Mouse (Mus musculus): Measurements from ENCODE around the gene Tmtc2. TPM values are rescaled to one million over a fixed set of nuclear protein-coding genes. Genes with fewer than 3 reads are reported as not detected.
"Not testable (repeated sequence)": the region's sequence is repeated elsewhere in the genome, so short reads cannot be mapped to it uniquely, and the experiment has no call there.

Tmtc2 gene
- total RNA-seq, 2 experiments from 2014 or later: 11.5 to 12.7 TPM

DNA sequence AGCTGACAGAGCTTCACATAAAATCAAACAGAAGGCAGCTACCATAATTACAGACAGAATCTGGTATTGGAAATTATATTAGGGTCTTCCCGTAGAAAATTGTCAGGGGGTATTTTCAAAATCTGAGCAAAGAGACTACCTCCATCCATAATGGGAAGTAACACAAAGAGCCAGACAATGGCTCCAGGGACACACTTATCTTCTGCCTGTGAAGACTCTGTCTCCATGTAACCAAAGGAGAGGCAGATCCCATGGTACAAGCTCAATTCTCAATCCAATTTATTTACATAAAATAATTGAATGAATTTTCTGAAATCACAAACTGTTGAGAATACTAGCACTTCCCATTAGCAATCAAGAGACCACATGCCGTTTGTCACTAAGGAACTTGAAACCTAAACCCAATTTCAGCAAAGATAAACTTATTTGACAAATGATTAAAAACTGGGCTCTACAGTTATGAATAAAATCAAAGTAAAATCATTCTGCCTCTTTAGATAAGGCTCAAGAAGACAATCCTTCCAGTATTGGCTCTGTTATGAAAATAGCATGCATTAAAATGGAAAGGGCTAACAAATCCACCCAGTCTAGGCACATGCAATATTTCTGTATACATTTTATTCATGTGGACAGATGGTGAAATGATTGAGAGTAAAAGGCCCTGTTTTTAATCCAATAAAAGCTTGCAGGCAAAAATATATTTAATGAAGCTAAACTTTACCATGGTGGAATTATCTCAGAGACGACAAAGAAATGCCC is 254.8 kb downstream of the Tmtc2 start:
- TF ChIP-seq CTCF (IDR thresholded peaks at IDR 0.05): no peak
- Histone ChIP-seq H3K4me3 (no peak overlapping the region), H3K27ac (no peak overlapping the region)
- no peak for DNase-seq (ENCODE audit: extremely low spot score in 1 of 2, low spot score in 2 of 2)
- intact Hi-C loops (cut with DNase I): no loop called here

DNA sequence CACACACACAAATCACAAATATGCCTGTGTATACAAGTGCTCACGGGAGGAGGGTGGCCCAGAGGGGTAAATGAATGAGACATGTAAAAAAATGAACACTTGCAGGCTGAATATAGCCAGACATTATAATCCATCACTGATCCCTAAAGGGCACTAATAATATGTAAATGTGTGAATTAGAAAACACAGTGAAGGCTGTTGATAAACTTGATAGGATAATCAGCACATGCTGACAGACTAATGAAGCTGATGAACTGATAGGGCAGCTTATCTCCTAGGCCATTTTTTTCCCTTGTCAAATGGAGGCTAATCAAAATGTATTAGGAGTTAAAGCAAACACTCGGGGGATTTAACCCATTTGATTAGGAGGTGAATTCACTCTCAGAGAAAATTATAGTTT is 255.4 kb downstream of the Tmtc2 start:
- H3K27ac ChIP-seq: no peak overlapping the region
- no peak for TF ChIP-seq CTCF (IDR thresholded peaks at IDR 0.05)
- no peak overlapping the region for H3K4me3 ChIP-seq
- intact Hi-C loops (cut with DNase I): no loop called here
- no peak for DNase-seq (ENCODE audit: extremely low spot score in 1 of 2, low spot score in 2 of 2)

DNA sequence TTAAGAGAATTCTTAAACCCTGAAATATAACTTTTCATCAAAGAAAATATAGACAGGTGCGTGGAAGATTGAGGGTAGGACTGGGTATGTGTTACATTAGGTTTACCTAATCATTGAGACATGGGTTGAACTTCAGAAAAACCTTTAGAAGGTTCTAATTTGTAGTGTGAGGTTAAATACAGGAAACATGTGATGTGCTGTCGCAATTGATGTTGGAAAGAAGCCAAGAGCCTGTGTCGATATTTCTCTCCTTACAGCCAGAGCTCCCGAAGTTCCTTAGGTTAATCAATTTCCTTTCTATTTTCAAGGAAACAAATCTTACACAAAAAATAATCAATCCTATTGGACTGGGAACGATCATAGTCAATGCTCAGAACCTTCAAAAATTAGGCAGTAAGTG is 261.3 kb downstream of the Tmtc2 start:
- intact Hi-C loops (cut with DNase I): no loop called here
- no peak overlapping the region for H3K27ac ChIP-seq
- no peak for TF ChIP-seq CTCF (IDR thresholded peaks at IDR 0.05)
- H3K4me3 ChIP-seq: no peak overlapping the region
- no peak for DNase-seq (ENCODE audit: extremely low spot score in 1 of 2, low spot score in 2 of 2)

DNA sequence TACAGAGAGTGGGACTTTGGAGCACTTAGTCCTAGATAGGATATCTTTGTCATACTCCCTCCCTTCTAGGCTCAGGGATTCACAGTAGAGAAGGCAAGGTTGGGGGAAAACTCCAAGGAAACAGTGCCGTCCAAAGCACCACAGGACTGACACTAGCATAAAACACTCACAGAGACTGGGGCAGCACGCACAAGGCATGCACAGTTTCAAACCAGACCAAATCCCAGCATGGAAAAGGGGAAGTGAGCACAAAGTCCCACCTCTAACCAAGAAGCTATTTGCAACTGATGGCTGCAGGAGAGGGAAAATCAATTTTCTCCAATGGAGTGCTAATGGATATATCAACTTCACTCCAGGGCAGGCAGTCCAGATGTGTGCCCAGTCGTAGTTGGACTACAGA is 276.7 kb downstream of the Tmtc2 start:
- intact Hi-C loops (cut with DNase I): no loop called here
- TF ChIP-seq CTCF (IDR thresholded peaks at IDR 0.05): no peak
- no peak for DNase-seq (ENCODE audit: extremely low spot score in 1 of 2, low spot score in 2 of 2)

DNA sequence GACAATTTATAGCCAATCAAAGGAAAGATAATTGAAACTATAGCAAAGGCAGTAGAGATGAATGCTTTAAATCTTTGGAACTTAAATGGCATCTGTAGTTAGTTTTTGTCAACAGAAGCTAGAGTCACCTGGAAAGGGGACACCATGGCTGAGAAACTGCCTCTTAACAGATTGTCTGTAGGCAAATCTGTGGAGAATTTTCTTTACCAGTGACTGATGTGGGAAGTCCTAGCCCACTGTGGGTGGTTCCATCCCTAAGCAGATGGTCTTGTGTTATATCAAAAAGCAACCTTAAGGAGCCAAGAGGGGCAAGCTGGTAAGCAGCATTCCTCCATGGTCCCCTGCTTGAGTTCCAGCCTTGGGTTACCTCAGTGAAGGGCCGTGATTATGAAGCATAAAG is 281.3 kb downstream of the Tmtc2 start:
- H3K4me3 ChIP-seq: no peak overlapping the region
- intact Hi-C loops (cut with DNase I): no loop called here
- TF ChIP-seq CTCF (IDR thresholded peaks at IDR 0.05): no peak
- no peak overlapping the region for H3K27ac ChIP-seq
- DNase-seq (ENCODE audit: extremely low spot score in 1 of 2, low spot score in 2 of 2): no peak

More for the DNA sequence above, 276.7 kb downstream of the Tmtc2 start:
- H3K4me3 ChIP-seq: no peak overlapping the region
- no peak overlapping the region for H3K27ac ChIP-seq

DNA sequence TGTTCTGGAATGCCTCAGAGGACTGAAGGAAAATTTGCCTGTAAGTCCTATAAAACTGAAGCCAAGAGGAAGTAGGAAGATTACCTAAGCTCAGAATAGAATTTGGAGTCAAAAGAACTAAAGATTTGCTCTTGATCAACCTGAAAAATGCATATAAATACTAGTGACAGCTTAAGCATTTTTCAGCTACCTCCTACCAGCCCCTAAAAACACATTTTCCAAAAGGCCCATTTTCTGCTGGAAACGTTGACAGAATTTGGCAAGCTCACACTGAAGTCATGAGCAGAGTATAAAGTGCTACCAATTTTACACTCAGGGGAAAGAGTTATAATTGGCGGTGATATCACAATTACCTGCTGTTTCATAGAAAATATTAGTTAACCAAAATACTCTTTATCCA is 285.8 kb downstream of the Tmtc2 start:
- intact Hi-C loops (cut with DNase I): loop anchor here (1.0 to 5.0 kb wide), 2 partner anchors 96 to 285 kb away; no protein-coding TSS in a partner anchor
- H3K27ac ChIP-seq: peak overlapping the region; percentile 83

DNA sequence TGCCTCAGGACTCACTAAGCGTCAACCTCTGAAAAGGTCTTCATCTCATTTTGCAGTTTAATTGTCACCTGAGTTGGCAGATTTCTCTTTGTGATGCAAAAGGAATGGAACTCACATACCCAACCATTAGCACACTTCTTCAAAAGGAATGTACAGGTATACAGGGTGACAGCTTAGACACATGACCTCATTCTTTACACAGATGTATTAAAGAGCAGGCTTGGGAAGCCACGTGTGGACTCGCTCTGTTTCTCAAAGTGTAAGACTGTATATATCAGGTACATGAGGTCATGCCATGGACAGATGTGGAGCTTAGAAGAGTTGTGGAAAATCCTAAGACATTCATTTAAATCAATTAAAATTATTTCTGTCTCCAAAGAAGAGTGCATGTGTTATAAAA is 286.7 kb downstream of the Tmtc2 start:
- TF ChIP-seq CTCF (IDR thresholded peaks at IDR 0.05): no peak
- DNase-seq (ENCODE audit: extremely low spot score in 1 of 2, low spot score in 2 of 2): no peak
- no peak overlapping the region for H3K4me3 ChIP-seq
- intact Hi-C loops (cut with DNase I): loop anchor here (5.0 kb wide), 1 partner anchor 95 kb away; no protein-coding TSS in a partner anchor
- H3K27ac ChIP-seq: peak overlapping the region; percentile 83

More for the DNA sequence above, 285.8 kb downstream of the Tmtc2 start:
- no peak for DNase-seq (ENCODE audit: extremely low spot score in 1 of 2, low spot score in 2 of 2)
- no peak overlapping the region for H3K4me3 ChIP-seq
- TF ChIP-seq CTCF (IDR thresholded peaks at IDR 0.05): no peak

DNA sequence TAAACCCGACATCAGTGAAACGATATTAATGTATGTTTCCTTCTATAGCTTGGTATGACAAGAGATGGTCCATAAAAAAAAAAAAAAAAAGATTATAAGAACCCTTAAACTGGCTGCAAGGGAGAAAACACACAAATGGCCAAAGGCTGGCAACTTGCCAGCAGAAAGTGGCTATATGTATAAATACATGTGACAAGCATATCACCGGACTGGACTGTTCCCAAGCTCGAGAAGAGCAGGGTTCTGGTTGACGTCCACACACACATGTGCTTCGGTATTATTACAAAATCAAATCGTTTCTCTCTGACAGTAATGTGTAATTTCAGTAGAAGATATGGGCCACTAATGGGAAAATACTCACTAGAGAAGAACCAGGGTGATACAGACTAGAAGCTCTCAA is 287.2 kb downstream of the Tmtc2 start:
- no peak for DNase-seq (ENCODE audit: extremely low spot score in 1 of 2, low spot score in 2 of 2)
- Histone ChIP-seq H3K27ac (peak overlapping the region; percentile 28; the same call in 1 of the 2 replicates), H3K4me3 (no peak overlapping the region)
- no peak for TF ChIP-seq CTCF (IDR thresholded peaks at IDR 0.05)
- intact Hi-C loops (cut with DNase I): loop anchor here (5.0 kb wide), 1 partner anchor 95 kb away; no protein-coding TSS in a partner anchor

DNA sequence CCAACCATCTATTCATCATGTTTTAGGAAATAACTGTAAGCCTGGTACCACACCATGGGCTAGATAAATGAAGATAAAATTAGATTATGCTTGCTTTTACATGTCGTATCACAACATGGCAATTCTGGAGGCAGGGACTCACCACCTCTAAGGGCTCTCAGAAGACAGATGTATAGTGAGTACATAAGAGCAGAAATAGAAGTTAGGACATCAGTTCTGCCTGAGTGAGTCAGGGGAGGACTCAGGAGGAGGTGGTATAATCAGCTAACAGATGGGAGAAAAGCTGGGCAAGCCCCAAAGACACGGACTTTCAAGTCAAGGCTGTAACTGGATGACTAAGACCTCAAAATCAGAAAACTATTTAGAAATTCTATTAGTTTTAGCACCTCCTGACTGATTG is 288.0 kb downstream of the Tmtc2 start:
- Histone ChIP-seq H3K27ac (no peak overlapping the region), H3K4me3 (no peak overlapping the region)
- intact Hi-C loops (cut with DNase I): loop anchor here (5.0 kb wide), 1 partner anchor 94 kb away; no protein-coding TSS in a partner anchor
- no peak for TF ChIP-seq CTCF (IDR thresholded peaks at IDR 0.05)
- DNase-seq (ENCODE audit: extremely low spot score in 1 of 2, low spot score in 2 of 2): peak; percentile 9 to 20

DNA sequence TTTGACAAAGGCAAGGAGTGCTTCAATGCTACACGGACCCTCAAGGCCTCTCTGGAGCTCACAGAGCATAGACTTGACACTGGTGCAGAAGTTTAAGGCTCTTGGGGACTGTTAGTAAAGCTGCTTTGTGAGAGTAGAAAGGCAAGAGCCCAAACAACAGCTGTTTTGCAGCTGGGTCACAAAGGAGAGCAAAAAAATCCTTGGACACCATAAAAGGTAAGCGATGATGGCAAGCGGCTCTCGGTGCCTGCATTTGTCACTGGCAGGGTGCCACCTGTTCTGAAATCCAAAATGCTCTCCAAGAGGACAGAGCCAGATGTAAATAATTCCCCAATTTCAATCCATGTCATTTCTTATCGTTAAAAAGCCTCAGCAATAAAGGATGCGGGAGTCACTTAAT is 290.1 kb downstream of the Tmtc2 start:
- no peak overlapping the region for H3K4me3 ChIP-seq
- DNase-seq (ENCODE audit: extremely low spot score in 1 of 2, low spot score in 2 of 2): no peak
- intact Hi-C loops (cut with DNase I): no loop called here
- no peak for TF ChIP-seq CTCF (IDR thresholded peaks at IDR 0.05)
- peak overlapping the region; percentile 41 for H3K27ac ChIP-seq

DNA sequence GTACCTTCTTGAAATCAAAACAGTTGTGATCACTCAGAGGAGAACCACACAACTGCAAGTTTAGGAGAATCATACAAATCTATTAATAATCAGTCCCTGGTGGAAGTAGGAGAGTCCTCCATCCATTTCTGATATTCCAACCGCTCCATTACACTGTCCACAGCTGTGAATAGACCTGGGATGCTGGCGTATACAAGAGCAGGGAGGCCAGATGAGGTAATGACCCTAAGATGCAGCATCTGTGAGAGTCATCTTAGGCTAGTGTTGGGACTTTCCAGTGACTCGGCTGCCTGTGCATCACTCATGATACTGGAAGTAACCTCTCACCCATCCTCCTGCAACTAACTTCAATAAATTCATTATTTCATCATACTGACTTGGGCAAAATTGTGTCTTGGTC is 293.3 kb downstream of the Tmtc2 start:
- no peak for DNase-seq (ENCODE audit: extremely low spot score in 1 of 2, low spot score in 2 of 2)
- intact Hi-C loops (cut with DNase I): no loop called here

DNA sequence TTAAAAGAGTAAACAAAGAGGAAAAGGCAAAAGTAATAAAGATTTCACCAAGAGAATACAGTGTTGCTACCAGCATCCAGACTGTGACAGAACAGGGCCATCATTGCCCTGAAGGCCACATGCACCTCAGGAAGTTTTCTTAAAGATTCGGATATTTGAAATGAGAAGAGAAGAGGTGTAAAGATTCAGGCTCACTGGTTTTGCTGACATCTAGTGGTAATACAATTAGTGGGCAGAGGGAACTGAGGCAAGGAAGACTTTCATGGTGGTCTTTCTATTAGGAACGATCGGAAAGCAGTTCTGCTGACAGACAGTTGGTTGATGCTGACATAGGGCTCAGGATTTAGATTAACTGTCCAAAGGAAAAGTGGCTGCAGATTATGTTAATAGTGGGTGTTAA is 314.2 kb downstream of the Tmtc2 start:
- no peak overlapping the region for H3K27ac ChIP-seq

More for the DNA sequence above, 293.3 kb downstream of the Tmtc2 start:
- TF ChIP-seq CTCF (IDR thresholded peaks at IDR 0.05): no peak
- H3K27ac ChIP-seq: no peak overlapping the region
- no peak overlapping the region for H3K4me3 ChIP-seq

DNA sequence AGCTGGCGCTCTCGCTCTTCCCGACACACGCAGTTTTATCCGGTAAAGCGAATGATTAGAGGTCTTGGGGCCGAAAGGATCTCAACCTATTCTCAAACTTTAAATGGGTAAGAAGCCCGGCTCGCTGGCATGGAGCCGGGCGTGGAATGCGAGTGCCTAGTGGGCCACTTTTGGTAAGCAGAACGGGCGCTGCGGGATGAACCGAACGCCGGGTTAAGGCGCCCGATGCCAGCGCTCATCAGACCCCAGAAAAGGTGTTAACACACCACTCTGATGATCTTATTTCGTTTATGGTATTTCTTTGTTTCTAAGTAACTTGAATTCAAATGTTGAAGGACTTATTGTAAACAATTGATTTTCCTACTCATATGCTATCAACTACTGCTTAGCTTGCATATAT is 336.0 kb downstream of the Tmtc2 start:
- H3K4me3 ChIP-seq: not testable (repeated sequence)
- DNase-seq (ENCODE audit: extremely low spot score in 1 of 2, low spot score in 2 of 2): peak; percentile 61 to 66

More for the DNA sequence above, 314.2 kb downstream of the Tmtc2 start:
- no peak overlapping the region for H3K4me3 ChIP-seq
- DNase-seq (ENCODE audit: extremely low spot score in 1 of 2, low spot score in 2 of 2): no peak
- intact Hi-C loops (cut with DNase I): loop anchor here (10.0 kb wide), 2 partner anchors 1275 to 1475 kb away; no protein-coding TSS in a partner anchor
- TF ChIP-seq CTCF (IDR thresholded peaks at IDR 0.05): peak; percentile 53

More for the DNA sequence above, 336.0 kb downstream of the Tmtc2 start:
- H3K27ac ChIP-seq; intact Hi-C loops (cut with DNase I): not testable (repeated sequence)
